Mouse (Mus musculus): ENCODE data around the gene Gxylt1. TPM values are rescaled to one million over a fixed set of nuclear protein-coding genes. Genes with fewer than 3 reads are reported as not detected.

Gxylt1 gene
- total RNA-seq (2023): 10 to 100 TPM; 31.2 to 33.2 TPM

DNA sequence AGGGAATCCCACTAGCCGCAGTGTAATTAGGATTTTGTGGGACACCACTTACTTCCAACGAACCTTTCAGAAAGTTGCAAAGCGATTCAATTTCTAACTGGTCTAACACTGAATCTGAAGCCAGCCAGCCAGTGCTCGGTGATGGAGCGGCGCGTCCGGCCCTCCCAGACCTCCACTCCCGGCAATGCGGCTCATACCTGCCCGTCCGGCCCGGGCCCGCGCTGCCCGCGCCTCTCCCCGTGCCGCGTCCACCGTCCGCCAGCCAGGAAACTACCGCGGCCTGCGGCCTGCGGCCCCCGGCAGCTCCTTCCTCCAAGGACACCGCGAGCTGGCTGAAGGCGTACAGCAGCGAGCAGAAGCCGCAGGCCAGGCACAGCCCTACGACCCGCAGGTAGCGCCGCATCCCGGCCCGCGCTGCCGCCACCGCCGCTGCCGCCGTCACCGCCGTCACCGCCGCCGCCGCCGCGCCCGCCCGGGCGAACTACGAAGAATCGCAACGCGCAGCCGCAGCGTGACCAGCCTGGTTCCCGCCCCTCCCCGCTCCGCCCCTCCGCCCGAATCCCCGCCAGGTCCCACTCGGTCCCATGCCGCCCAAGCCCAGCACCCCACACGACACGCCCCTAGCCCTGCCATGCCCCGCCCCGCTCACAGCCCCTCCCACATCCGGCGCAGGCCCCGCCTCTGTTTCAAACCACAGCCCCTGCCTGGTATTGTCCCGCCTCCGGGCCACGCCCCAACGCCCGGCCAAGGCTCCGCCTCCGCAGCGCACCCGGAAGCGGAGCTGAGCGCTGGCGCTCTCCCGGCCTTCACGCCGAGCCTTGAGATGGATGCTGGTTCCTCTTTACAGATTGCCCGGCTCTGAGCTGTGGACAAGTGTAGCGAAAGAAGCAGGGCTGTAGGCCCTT is at the start of gene Gxylt1:
Gxylt1 (minus strand) TSS at position 501 of the 905 bp plus-strand sequence.

Other genes with a start within 250 kb of the Gxylt1 start
- 10 to 100 TPM; 21.6 to 24.1 TPM for gene Yaf2, start 61.8 kb upstream of the Gxylt1 start, total RNA-seq (2023)
- gene Zcrb1, start 123.2 kb upstream of the Gxylt1 start, total RNA-seq (2023): 10 to 100 TPM; 40.5 to 54.9 TPM
- gene Pphln1, start 123.2 kb upstream of the Gxylt1 start, total RNA-seq (2023): 10 to 100 TPM; 36.2 to 36.7 TPM